Mouse (Mus musculus) 3134 (cell line): ENCODE results near the gene Frmd4b.

Source experiments
- DNase-seq: peaks from one replicate; pipeline ENCODE4 v3.0.0-alpha.2; 2011; ENCODE audit warnings: low spot score; ENCODE audit not compliant: insufficient read length; ENCODE audit errors: extremely low read depth

Gene Frmd4b

DNA sequence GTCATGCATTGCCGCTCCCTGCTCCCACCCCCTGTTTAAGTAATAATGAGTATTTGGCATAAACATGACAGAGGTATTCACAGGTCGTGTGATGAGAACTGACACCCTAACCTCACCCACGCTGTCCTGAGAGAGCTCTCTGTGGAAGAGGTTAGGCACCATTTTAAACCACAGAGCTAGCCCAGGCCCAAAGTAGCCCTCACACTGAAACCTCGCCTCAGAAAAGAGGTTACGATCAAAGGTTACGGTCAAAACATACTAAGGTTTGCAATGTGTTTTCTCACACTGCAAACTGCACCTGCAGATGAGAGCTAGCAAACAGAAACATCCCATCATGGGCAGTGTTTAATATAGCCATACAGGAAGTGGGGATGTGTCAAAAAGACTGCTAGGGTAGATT, 230.0 kb downstream of the Frmd4b start:
- no peak for DNase-seq

DNA sequence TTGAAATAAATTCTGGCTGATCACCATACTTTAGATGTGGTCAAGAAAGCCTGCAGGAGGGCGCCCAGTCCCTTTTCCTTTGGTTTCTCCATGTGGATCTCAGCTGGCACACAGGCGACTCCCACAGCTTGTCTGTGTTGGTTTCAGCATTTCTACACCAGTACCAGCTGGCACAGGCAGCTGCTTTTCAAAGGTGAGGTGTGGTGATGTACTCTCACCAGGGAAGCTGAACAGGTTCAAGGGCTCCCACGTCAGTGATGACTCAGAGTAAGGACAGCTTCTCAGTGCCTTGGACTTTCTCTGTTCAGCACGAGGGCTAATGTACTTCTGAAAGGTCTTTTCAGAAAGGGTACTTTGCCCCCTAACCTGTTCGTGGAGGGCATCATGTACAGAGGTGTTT, 232.4 kb downstream of the Frmd4b start:
- DNase-seq, result no peak

DNA sequence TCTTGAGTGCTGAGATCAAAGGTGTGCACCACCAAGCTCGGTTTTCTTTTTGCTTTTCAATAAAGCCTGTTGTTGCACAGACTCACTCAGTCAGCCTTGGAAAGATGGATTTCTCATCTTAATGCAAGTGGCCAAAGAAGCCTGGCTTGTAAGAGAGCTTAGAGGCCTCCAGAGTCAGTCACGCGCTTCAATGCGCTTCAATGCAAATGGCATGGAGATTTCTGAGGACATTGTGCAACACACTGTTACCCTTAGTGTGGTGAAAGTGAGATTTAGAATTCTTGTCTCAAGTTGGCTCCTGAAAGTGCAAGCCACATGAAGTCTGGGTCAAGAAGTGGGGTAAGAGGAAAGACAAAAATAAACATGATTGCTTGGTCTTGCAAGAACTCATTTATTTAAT, 236.1 kb downstream of the Frmd4b start:
- DNase-seq, result no peak

- DNase-seq, result no peak
Measured at GRCm38 (mm10) chr6:97370947-97371346, 246.4 kb downstream of the Frmd4b start.

- DNase-seq, result no peak
Measured at GRCm38 (mm10) chr6:97370460-97370859, 246.9 kb downstream of the Frmd4b start.

DNA sequence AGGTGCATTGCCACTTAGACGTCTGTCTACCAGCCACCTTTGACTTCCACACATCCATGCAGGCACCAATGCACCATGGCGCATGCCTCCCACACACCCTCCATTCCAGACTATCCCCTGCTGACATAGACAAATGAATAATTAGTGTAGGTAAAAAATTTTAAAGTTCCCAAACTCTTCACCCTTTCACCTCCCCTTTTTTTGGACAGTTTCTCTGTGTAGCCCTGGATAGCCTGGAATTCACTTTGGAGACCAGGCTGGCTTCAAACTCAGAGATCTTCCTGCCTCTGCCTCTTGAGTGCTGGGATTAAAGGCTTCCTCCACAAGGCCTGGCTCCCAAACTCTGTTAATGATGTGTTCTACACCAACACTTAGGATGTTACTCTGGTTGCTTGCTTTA, 253.5 kb downstream of the Frmd4b start:
- DNase-seq, result no peak

DNA sequence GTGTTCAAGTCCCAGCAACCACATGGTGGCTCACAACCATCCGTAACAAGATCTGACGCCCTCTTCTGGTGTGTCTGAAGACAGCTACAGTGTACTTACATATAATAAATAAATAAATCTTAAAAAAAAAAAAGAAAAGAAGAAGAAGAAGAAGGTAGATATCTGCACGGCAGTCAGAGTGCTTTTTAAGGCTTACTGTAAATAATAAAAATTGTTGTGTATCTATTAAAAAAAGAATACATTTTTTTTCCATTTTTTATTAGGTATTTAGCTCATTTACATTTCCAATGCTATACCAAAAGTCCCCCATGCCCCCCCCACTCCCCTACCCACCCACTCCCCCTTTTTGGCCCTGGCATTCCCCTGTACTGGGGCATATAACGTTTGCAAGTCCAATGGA, 259.7 kb downstream of the Frmd4b start:
- DNase-seq, result peak; percentile 52

- no peak for DNase-seq
Measured at GRCm38 (mm10) chr6:97356612-97357011, 260.7 kb downstream of the Frmd4b start.

DNA sequence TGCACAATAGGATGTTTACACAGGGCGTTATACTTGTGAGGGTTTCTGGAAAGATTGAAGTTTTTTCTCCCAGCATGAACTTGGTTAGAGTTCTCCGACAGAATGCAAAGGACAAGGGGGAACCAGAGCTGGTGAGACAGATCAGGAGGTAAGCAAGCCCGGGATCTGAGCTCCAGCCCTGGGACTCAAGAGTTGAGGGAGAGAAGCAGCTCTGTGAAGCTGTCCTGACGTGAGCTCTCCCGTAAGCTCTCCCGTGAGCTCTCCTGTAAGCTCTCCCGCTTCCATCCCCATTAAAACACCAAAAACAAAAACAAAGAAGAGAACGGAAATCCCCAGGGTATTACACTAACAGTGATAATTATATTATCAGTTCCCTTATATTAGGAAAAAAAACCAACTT, 262.2 kb downstream of the Frmd4b start:
- no peak for DNase-seq

DNA sequence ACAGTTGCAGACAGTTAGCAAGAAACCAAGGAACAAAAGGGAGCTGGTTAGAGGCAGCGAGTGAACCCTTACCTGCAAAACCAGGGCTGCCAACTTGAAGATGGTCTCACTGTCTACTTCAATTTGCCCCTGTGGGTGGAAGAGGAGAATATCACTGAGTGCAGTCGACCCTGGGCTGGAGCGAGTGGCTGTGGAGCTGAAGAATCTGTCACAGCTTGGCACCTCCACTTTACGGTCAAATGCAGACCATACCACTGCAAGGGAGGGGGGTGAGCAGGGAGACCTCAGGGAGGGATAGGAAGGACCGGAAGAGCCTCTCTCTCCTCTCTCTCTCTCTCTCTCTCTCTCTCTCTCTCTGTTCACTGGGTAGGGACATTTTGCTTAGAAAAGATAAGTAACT, 263.4 kb downstream of the Frmd4b start:
- no peak for DNase-seq

GRCm38 (mm10) chr6:97353371-97353770, 264.0 kb downstream of the Frmd4b start:
- no peak for DNase-seq

DNA sequence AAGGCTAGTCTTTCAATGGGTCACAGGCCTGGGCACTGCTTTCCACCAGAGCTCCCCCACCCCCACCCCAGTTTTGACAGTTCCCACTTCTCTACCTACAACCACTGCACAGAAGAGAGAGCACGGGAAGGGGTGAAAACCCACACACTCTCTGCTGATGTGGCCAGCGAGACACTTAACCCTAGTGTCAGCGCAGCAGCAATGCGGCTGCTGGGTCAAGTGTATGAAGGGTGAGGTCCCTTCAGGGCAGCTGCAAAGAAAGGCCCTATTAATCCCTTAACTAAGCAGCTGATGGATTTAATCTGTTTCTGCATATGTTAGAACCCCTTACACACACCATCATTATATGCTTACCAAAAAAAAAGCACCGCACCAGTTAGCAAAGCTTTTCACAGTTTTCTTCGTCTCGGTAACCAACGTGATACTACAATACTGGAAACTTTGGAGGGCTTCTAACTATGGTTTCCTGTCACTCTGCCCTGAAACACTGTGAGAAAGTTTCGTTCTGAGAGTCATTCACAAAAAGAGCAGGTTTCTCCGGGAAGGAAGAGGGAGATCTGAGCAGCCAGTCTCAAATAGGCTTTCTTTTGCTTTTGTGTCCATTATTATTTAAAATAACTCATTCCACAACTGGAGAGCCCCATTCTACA, 264.7 kb downstream of the Frmd4b start:
- DNase-seq, result no peak

GRCm38 (mm10) chr6:97349355-97350138, 267.8 kb downstream of the Frmd4b start:
- no peak for DNase-seq

GRCm38 (mm10) chr6:97346932-97347331, 270.4 kb downstream of the Frmd4b start:
- DNase-seq, result no peak

DNA sequence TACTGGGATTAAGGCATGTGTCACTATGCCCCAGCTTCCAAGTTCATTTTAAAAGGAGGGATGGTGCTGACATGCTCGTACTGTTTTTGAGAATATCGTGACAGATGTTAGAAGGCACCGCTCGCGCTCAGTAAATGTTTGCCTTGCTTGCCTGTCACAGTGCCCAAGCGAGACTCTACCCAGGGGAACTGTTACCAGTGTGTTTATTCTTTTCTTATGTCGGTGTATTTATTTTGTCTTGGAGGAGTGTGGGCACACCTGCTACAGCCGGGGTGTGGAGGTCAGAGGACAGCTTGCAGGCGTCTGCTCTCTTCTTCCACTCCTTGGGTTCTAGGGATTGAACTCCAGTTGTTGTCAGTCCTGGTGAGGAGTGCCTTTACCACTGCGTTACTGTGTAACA, 270.8 kb downstream of the Frmd4b start:
- no peak for DNase-seq

DNA sequence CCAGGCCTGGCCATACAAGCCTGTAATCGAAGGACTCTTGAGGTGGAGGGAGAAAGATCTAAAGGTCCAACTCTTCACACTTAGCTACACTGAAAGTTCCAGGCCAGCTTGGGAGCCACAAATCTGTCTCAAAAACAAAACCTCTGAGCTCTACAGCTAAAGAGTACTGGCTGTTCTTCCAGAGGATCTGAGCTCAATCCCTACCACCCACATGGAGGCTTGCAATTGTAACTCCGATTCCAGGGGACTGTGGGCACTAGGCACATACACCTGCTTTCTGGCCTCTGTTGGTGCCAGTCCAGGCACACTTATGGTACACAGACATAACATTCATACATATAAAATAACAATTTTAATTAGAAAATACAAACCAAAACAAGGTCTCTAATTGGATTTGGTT, 271.4 kb downstream of the Frmd4b start:
- DNase-seq, result no peak

DNA sequence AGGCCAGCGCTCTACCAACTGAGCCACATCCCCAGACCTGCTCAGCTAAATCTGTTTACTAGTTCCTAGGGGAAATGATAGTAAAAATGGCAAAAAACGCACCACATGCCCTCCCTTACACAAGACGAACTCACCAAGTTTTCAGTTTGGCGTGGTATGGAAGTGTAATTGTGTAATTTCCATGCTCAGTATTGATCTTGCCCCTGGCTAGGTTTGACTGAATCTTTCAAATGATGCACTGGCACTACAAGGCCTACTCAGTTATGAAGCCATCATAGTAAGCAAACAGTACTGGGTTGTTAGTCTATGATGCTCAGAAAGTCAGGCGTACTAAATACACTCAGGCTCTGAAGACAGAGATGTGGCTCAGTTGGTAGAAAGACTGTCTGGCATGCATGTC, 275.2 kb downstream of the Frmd4b start:
- no peak for DNase-seq

DNA sequence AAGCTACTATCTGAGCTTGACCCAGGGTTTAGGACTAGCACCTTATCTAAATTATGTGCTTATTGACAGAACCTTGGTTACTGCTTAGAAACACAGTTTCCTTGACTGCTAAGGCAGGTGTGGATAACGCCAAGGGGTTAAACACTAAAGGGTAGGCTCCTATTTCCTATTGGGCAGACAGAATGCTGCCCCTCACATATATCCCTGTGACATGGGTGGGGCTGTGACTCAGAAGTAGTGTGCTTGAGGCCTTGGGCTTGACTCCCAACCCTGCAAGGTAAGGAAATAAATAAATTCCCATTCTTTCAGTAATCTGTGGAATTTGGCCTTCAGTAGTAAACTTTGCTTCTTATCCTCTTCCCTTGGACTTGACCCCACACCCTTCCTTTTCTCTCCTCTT, 275.7 kb downstream of the Frmd4b start:
- no peak for DNase-seq

- no peak for DNase-seq
Measured at GRCm38 (mm10) chr6:97341148-97341547, 276.2 kb downstream of the Frmd4b start.

- no peak for DNase-seq
Measured at GRCm38 (mm10) chr6:97340211-97340791, 277.0 kb downstream of the Frmd4b start.

DNA sequence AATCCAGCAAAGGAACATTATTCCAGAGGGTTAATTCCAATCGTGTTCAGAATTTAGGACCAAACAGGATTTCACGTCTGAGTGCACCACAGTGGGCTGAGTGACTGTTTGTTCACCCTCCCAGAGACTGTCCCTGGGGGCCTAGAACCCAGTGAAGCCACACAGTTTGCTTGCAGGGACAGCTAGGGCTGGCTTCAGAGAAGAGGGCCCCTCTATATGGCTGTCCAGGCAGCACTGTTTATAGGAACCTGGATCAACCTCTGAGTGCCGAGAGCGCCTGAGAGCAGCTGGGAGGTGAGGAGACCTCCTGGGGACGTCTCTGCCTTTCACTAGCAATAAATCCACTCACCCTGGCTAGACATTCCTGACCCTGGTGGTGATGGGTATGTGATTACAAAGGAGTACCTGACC, 278.1 kb downstream of the Frmd4b start:
- DNase-seq, result no peak

GRCm38 (mm10) chr6:97338843-97339242, 278.5 kb downstream of the Frmd4b start:
- no peak for DNase-seq
